Mouse (Mus musculus) spleen, adult 2 months (tissue): ENCODE data around the gene Stil.

Experiments
- CTCF ChIP-seq: fragments of 200-500 bp; IDR thresholded peaks from 2 replicates; pipeline ENCODE4 v1.5.1; 2011; ENCODE audit warnings: mild to moderate bottlenecking, inconsistent platforms; ENCODE audit not compliant: insufficient read depth, insufficient read length, insufficient replicate concordance; ENCODE audit errors: extremely low read depth
- POLR2A ChIP-seq: fragments of 200-500 bp; IDR thresholded peaks from 2 replicates; pipeline ENCODE4 v1.6.1; 2011; ENCODE audit warnings: low read depth, low read length, inconsistent platforms

GRCm38 (mm10) chr4:115055044-115055443 lies 55.1 kb downstream of the Stil start:
- TF ChIP-seq CTCF (no peak), POLR2A (no peak)
